Mouse (Mus musculus) intestine, embryonic 16.5 days (tissue): ENCODE measurements around the gene Rfxank. TPM values are rescaled to one million over a fixed set of nuclear protein-coding genes. Genes with fewer than 3 reads are reported as not detected.

Source experiments
- ATAC-seq: fragments of 200-750 bp; cut with Nextera tagmentation; 2 replicates; pipeline ENCODE4 v1.8.0; 2017; ENCODE audit warnings: moderate TSS enrichment, moderate library complexity
- H3K27ac ChIP-seq: fragments of 300-500 bp; sonication (generic); 2 replicates; pipeline ENCODE4 v1.5.1; 2014; ENCODE audit warnings: mild to moderate bottlenecking, low read length
- H3K27me3 ChIP-seq: fragments of 300-500 bp; sonication (generic); replicated peaks from 2 replicates; pipeline ENCODE4 v1.6.1; 2014; ENCODE audit warnings: low read length, control low read depth, mixed read lengths; ENCODE audit not compliant: control insufficient read depth, insufficient read depth
- H3K36me3 ChIP-seq: fragments of 300-500 bp; sonication (generic); 2 replicates; pipeline ENCODE4 v1.6.1; 2014; ENCODE audit warnings: low read length, control low read depth; ENCODE audit not compliant: control insufficient read depth, insufficient read depth
- H3K4me1 ChIP-seq: fragments of 300-500 bp; sonication (generic); 2 replicates; pipeline ENCODE4 v1.6.1; 2014; ENCODE audit warnings: low read length, control low read depth, mixed read lengths; ENCODE audit not compliant: control insufficient read depth, insufficient read depth
- H3K4me2 ChIP-seq: fragments of 300-500 bp; sonication (generic); 2 replicates; pipeline ENCODE4 v1.6.1; 2014; ENCODE audit warnings: low read depth, low read length, control low read depth
- H3K4me3 ChIP-seq: fragments of 300-500 bp; sonication (generic); 2 replicates; pipeline ENCODE4 v1.5.1; 2014; ENCODE audit warnings: mild to moderate bottlenecking, low read length
- H3K9ac ChIP-seq: fragments of 300-500 bp; sonication (generic); 2 replicates; pipeline ENCODE4 v1.6.1; 2014; ENCODE audit warnings: low read depth, low read length
- H3K9me3 ChIP-seq: fragments of 300-500 bp; sonication (generic); 2 replicates; pipeline ENCODE4 v1.6.1; 2016; ENCODE audit warnings: low read length, control low read depth; ENCODE audit not compliant: control insufficient read depth
- WGBS: fragments of 180-500 bp; shearing (Covaris S2); extraction: QIAGEN DNeasy Blood & Tissue Kit; methylation state at CpG from one replicate; pipeline ENCODE4 v1.1.7; 2014; 5-methylcytosine and 5-hydroxymethylcytosine counted together
- polyA plus RNA-seq: library from polyadenylated mRNA; unstranded; fragments of >200 nt; fragmentation: Nextera tagmentation; extraction: Ambion mirVana; gene quantifications from 2 replicates; pipeline ENCODE4 v1.2.1, GENCODE M21; 2015

The Rfxank gene
- polyA plus RNA-seq, 1 experiment from 2014 or later: 15.3 TPM

- H3K4me1 ChIP-seq: peaks cover 4% of the 10 kb centered on the region; the same call in 1 of the 2 replicates
- H3K4me3 ChIP-seq: no peak overlapping the region
- H3K36me3 ChIP-seq: no peaks in the 10 kb centered on the region
- no peak overlapping the region for H3K27ac ChIP-seq
- H3K4me2 ChIP-seq: no peak overlapping the region
- no peak overlapping the region for H3K9ac ChIP-seq
- no peak for ATAC-seq
- WGBS: 58% methylated on average over 8 of the region's 8 CpGs
- H3K9me3 ChIP-seq: no peaks in the 10 kb centered on the region
- peaks cover 31% of the 10 kb centered on the region for H3K27me3 ChIP-seq
Measured at GRCm38 (mm10) chr8:70092786-70093185, 46.2 kb downstream of the Rfxank start.

GRCm38 (mm10) chr8:70089296-70089960 is 49.5 kb downstream of the Rfxank start:
- Histone ChIP-seq H3K27me3 (peaks cover 65% of the 10 kb centered on the region), H3K36me3 (no peaks in the 10 kb centered on the region)

GRCm38 (mm10) chr8:70087836-70088650 is 50.9 kb downstream of the Rfxank start:
- Histone ChIP-seq H3K27ac (no peak overlapping the region), H3K4me2 (peak overlapping the region; percentile 44), H3K9me3 (no peaks in the 10 kb centered on the region), H3K27me3 (peaks cover 79% of the 10 kb centered on the region), H3K36me3 (no peaks in the 10 kb centered on the region), H3K4me3 (peak overlapping the region; percentile 22), H3K4me1 (peaks cover 19% of the 10 kb centered on the region), H3K9ac (0 out of 2 replicates have a peak overlapping the region, but pooled peaks have one; percentile 31)
- WGBS: 5% methylated on average over 56 of the region's 56 CpGs
- peak; percentile 49; the same call in 1 of the 2 replicates for ATAC-seq

More at GRCm38 (mm10) chr8:70089296-70089960, 49.5 kb downstream of the Rfxank start:
- Histone ChIP-seq H3K27ac (no peak overlapping the region), H3K9ac (no peak overlapping the region), H3K4me2 (no peak overlapping the region), H3K9me3 (no peaks in the 10 kb centered on the region), H3K4me3 (no peak overlapping the region), H3K4me1 (peaks cover 7% of the 10 kb centered on the region)
- ATAC-seq: no peak
- WGBS: 59% methylated on average over 9 of the region's 9 CpGs

GRCm38 (mm10) chr8:70087237-70087636 is 51.7 kb downstream of the Rfxank start:
- ATAC-seq: peak; percentile 41; the same call in 1 of the 2 replicates
- Histone ChIP-seq H3K36me3 (no peaks in the 10 kb centered on the region), H3K4me2 (no peak overlapping the region), H3K9me3 (no peaks in the 10 kb centered on the region), H3K4me3 (no peak overlapping the region), H3K27ac (no peak overlapping the region), H3K9ac (no peak overlapping the region), H3K27me3 (peaks cover 82% of the 10 kb centered on the region), H3K4me1 (peaks cover 19% of the 10 kb centered on the region)
- 3% methylated on average over 7 of the region's 7 CpGs for WGBS

GRCm38 (mm10) chr8:70086151-70086550 is 52.8 kb downstream of the Rfxank start:
- H3K4me1 ChIP-seq: peaks cover 19% of the 10 kb centered on the region
- no peaks in the 10 kb centered on the region for H3K9me3 ChIP-seq
- no peak for ATAC-seq
- H3K27ac ChIP-seq: no peak overlapping the region
- no peak overlapping the region for H3K9ac ChIP-seq
- no peaks in the 10 kb centered on the region for H3K36me3 ChIP-seq
- 43% methylated on average over 1 of the region's 1 CpGs for WGBS
- H3K4me2 ChIP-seq: no peak overlapping the region
- H3K27me3 ChIP-seq: peaks cover 83% of the 10 kb centered on the region
- H3K4me3 ChIP-seq: no peak overlapping the region

GRCm38 (mm10) chr8:70084191-70085065 is 54.5 kb downstream of the Rfxank start:
- H3K4me1 ChIP-seq: peaks cover 19% of the 10 kb centered on the region
- H3K27me3 ChIP-seq: peaks cover 70% of the 10 kb centered on the region
- 0 out of 2 replicates have a peak, but pooled peaks have one; percentile 32 for ATAC-seq
- H3K27ac ChIP-seq: no peak overlapping the region
- peak overlapping the region; percentile 35; the same call in 1 of the 2 replicates for H3K9ac ChIP-seq
- H3K4me2 ChIP-seq: peak overlapping the region; percentile 67
- peak overlapping the region; percentile 46 for H3K4me3 ChIP-seq
- no peaks in the 10 kb centered on the region for H3K36me3 ChIP-seq
- 2% methylated on average over 71 of the region's 71 CpGs for WGBS
- H3K9me3 ChIP-seq: no peaks in the 10 kb centered on the region

GRCm38 (mm10) chr8:70083285-70083684 is 55.7 kb downstream of the Rfxank start, which contains the start of gene Hapln4:
TSS of gene Hapln4 (plus strand) at chr8:70083457.
- H3K27me3 ChIP-seq: peaks cover 59% of the 10 kb centered on the region
- peak within 1 kb of the TSS; percentile 35; the same call in 1 of the 2 replicates for H3K9ac ChIP-seq

GRCm38 (mm10) chr8:70081976-70082375 is 57.0 kb downstream of the Rfxank start:
- H3K4me2 ChIP-seq: no peak overlapping the region
- no peaks in the 10 kb centered on the region for H3K36me3 ChIP-seq
- peaks cover 15% of the 10 kb centered on the region for H3K4me1 ChIP-seq
- WGBS: 90% methylated on average over 2 of the region's 2 CpGs
- peaks cover 46% of the 10 kb centered on the region for H3K27me3 ChIP-seq
- H3K27ac ChIP-seq: no peak overlapping the region
- ATAC-seq: no peak
- H3K9ac ChIP-seq: no peak overlapping the region
- H3K9me3 ChIP-seq: no peaks in the 10 kb centered on the region
- H3K4me3 ChIP-seq: no peak overlapping the region

More at GRCm38 (mm10) chr8:70083285-70083684, 55.7 kb downstream of the Rfxank start, which contains the start of gene Hapln4:
- WGBS: under 1% methylated on average over 26 of the region's 26 CpGs
- peaks cover 18% of the 10 kb centered on the region for H3K4me1 ChIP-seq
- H3K4me3 ChIP-seq: peak within 1 kb of the TSS; percentile 46
- ATAC-seq: peak; percentile 54
- no peaks in the 10 kb centered on the region for H3K9me3 ChIP-seq
- H3K4me2 ChIP-seq: peak within 1 kb of the TSS; percentile 67
- H3K27ac ChIP-seq: no peak within 1 kb of the TSS
- no peaks in the 10 kb centered on the region for H3K36me3 ChIP-seq
